Mouse (Mus musculus): Measurements from ENCODE around the gene Nat8l.

- TF ChIP-seq CTCF (IDR thresholded peaks at IDR 0.05; ENCODE audit: low read depth, low read length) = no peak
- no peak for TF ChIP-seq GATA1 (IDR thresholded peaks at IDR 0.05; ENCODE audit: borderline replicate concordance, low read length)
- no peak for TF ChIP-seq TAL1 (conservative IDR thresholded peaks at IDR 0.05; ENCODE audit: low read depth, low read length)
These were observed 2.7 kb downstream of the Nat8l start for GRCm38 (mm10) chr5:33998505-33998877.

Data from G1E (cell line).